Mouse (Mus musculus): Measurements from ENCODE around the gene Efcab3.

The Efcab3 gene

GRCm38 (mm10) chr11:105146593-105146992 lies 83.2 kb downstream of the Efcab3 start, which contains the start of gene Gm10842:
TSS of gene Gm10842 (plus strand) at chr11:105146893.
- no peak for DNase-seq (ENCODE audit: low spot score)

GRCm38 (mm10) chr11:105149353-105149752 lies 86.0 kb downstream of the Efcab3 start:
- DNase-seq (ENCODE audit: low spot score): no peak

DNA sequence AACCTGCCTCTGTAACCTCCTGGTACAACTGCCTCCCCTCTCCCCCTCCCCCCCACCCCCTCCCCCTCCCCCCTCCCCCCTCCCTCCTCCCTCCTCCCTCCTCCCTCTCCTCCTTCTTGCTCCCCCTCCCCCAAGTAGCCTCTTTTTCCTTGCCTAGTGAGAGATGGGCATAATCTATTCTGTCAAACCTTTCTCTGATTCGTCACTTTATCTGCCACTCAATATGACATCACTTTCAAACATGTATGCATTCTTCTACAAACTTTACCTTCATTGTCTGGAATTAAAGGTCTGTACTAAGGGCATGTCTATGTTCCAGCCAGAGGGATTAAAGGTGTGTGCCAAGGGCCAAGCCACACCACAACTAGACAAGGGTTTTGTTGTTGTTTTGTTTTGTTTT lies 86.4 kb downstream of the Efcab3 start:
- DNase-seq (ENCODE audit: low spot score): no peak

- DNase-seq (ENCODE audit: low spot score): no peak
Observed at GRCm38 (mm10) chr11:105150691-105151090, 87.3 kb downstream of the Efcab3 start.

- DNase-seq (ENCODE audit: low spot score): no peak
Observed at GRCm38 (mm10) chr11:105151226-105152016, 88.0 kb downstream of the Efcab3 start.

DNA sequence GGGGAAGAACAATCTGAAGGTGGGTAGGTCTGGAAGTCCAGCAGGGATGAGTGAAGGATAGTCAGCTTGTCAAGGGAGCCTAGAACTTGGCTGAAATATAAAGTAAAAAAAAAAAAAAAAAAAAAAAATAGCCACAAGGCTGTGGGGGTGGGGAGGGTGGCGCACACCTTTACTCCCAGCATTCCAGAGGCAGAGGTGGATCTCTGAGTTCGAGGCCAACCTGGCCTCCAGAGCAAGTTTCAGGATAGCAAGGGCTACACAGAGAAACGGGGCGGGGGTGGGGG lies 88.6 kb downstream of the Efcab3 start:
- DNase-seq (ENCODE audit: low spot score): no peak

- no peak for DNase-seq (ENCODE audit: low spot score)
Observed at GRCm38 (mm10) chr11:105152357-105152899, 89.0 kb downstream of the Efcab3 start.

- no peak for DNase-seq (ENCODE audit: low spot score)
Observed at GRCm38 (mm10) chr11:105153068-105153833, 89.9 kb downstream of the Efcab3 start.

GRCm38 (mm10) chr11:105155915-105156314 lies 92.5 kb downstream of the Efcab3 start:
- no peak for DNase-seq (ENCODE audit: low spot score)

DNA sequence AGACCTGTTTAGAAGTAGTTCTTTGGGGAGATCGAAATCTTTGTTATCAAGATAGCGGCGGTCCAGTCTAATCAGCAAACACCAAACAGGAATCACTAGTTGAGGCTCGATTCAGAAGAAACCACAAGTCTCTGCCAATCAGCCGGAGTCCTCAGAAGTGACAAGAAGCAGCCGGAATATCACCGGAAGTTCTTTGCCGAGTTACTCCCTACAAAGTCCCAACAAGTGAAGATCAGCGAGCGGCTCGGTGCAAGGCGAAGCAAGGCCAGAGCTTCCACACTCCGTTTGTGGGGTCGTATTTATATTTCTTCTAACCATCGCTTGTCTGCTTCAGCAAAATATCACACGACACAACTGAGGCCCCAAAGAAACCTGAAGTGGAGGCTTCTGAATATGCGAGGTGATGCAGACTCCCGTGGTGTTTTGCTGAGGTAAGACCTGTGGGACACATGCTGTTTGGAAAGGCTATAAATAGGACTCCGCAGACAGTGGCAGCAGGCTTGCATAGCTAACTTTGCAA lies 93.4 kb downstream of the Efcab3 start:
- no peak for DNase-seq (ENCODE audit: low spot score)

GRCm38 (mm10) chr11:105158047-105158446 lies 94.7 kb downstream of the Efcab3 start:
- no peak for DNase-seq (ENCODE audit: low spot score)

GRCm38 (mm10) chr11:105159673-105160360 lies 96.4 kb downstream of the Efcab3 start:
- DNase-seq (ENCODE audit: low spot score): no peak

DNA sequence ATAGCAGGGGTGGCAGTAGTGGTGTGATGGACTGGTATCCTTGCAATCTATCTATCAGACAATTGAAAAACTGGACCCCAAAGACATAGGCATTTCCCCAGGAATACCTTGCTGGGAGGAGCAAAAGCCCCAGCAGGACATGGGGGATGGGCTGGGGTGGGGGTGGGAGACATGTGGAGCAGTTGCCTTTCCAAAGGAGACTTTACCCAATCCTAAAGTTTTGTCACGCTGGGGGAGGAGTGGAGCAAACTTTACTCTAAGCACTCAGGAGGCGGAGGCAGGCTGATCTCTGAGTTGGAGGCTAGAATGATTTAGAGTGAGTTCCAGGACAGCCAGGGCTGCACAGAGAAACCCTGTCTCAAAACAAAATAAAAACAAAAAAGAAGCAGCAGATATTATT lies 98.0 kb downstream of the Efcab3 start:
- no peak for DNase-seq (ENCODE audit: low spot score)

DNA sequence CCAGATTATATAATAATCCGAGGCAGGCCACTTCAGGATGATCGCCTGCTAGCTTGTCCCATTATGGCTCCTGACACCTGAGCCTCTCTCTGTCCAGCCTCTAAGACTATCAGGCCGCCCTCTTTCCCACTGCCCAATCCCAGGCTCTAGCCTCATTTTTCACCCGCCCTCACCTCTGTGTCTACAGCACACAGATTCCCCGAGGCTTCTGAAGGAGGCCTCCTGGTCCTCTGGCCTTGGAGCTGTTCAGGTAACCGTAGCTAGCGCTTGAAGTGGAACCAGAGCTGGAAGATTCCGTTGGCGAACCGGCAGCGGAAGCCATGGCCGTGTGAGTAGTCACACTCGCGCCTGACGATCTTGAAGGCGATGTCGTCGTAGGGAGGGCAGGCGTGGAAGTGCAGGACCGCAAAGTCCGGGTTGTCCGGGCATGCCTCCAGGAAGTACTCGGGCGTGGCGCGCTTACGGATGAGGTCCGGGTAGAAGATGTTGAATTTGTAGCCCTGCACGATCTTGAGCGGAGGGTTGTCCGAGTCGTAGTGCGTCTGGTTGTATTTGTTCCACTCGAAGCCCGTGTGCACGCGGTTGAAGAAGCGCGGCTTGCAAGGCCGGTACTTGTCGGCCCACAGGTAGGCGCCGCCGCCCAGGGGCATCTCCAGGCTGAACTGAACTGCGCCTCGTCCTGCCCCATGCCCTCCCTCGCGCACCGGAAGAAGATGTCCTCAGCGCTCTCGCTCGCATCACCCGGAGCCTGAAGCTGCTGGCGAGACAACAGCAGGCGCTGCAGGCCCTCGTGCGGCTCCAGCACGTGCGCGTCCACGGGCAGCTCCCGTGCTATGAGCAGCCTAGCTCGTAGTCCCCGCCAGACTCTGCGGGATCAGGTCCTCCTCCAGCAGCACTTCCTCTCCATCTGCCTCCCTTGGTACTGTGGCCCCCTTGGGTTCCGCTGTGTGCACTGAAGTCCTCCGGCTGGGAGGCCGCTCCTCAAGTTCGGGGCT lies 101.4 kb downstream of the Efcab3 start:
- DNase-seq (ENCODE audit: low spot score): no peak

- DNase-seq (ENCODE audit: low spot score): no peak
Observed at GRCm38 (mm10) chr11:105166780-105167179, 103.4 kb downstream of the Efcab3 start.
